Mouse (Mus musculus) liver, adult 2 months (tissue): ENCODE data around the gene Zfp219.
A peak's percentile ranks its signal among the peaks of the same experiment; 100 is the strongest.

Experiments used
- CTCF ChIP-seq: fragments of 200-500 bp; IDR thresholded peaks from 2 replicates; pipeline ENCODE4 v1.5.1; 2011; ENCODE audit warnings: low read depth, low read length, control low read depth
- POLR2A ChIP-seq: fragments of 200-500 bp; IDR thresholded peaks from 2 replicates; pipeline ENCODE4 v1.6.1; 2011; ENCODE audit warnings: low read length, control low read depth; ENCODE audit not compliant: insufficient read depth; ENCODE audit errors: extremely low read depth

- TF ChIP-seq CTCF (peak; percentile 41), POLR2A (no peak)
Observed at GRCm38 (mm10) chr14:52019051-52019589, 1.4 kb downstream of the Zfp219 start.
